Mouse (Mus musculus) stomach, embryonic 16.5 days (tissue): Measurements from ENCODE around the gene Cryaa. TPM values are rescaled to one million over a fixed set of nuclear protein-coding genes. Genes with fewer than 3 reads are reported as not detected.

Experiments used
- ATAC-seq: fragments of 200-750 bp; cut with Nextera tagmentation; 2 replicates; pipeline ENCODE4 v1.8.0; 2017; ENCODE audit warnings: moderate number of reproducible peaks, moderate TSS enrichment; ENCODE audit not compliant: insufficient read depth, low FRiP score
- H3K27ac ChIP-seq: fragments of 300-500 bp; sonication (generic); 2 replicates; pipeline ENCODE4 v1.5.1; 2014; ENCODE audit warnings: low read length
- H3K27me3 ChIP-seq: fragments of 300-500 bp; sonication (generic); 2 replicates; pipeline ENCODE4 v1.6.1; 2014; ENCODE audit warnings: low read length, control low read depth, mixed read lengths; ENCODE audit not compliant: control insufficient read depth, insufficient read depth
- H3K36me3 ChIP-seq: fragments of 300-500 bp; sonication (generic); 2 replicates; pipeline ENCODE4 v1.6.1; 2014; ENCODE audit warnings: low read length; ENCODE audit not compliant: control insufficient read depth, insufficient read depth
- H3K4me1 ChIP-seq: fragments of 300-500 bp; sonication (generic); 2 replicates; pipeline ENCODE4 v1.6.1; 2014; ENCODE audit warnings: low read length, control low read depth, mixed read lengths; ENCODE audit not compliant: control insufficient read depth, insufficient read depth
- H3K4me2 ChIP-seq: fragments of 300-500 bp; sonication (generic); 2 replicates; pipeline ENCODE4 v1.6.1; 2014; ENCODE audit warnings: low read depth, low read length, mixed read lengths
- H3K4me3 ChIP-seq: fragments of 300-500 bp; sonication (generic); replicated peaks from 2 replicates; pipeline ENCODE4 v1.5.1; 2014; ENCODE audit warnings: mild to moderate bottlenecking, low read length
- H3K9ac ChIP-seq: fragments of 300-500 bp; sonication (generic); 2 replicates; pipeline ENCODE4 v1.6.1; 2014; ENCODE audit warnings: low read length
- H3K9me3 ChIP-seq: fragments of 300-500 bp; sonication (generic); replicated peaks from 2 replicates; pipeline ENCODE4 v1.6.1; 2016; ENCODE audit warnings: low read length, control low read depth; ENCODE audit not compliant: control insufficient read depth
- WGBS: fragments of 180-500 bp; shearing (Covaris S2); extraction: QIAGEN DNeasy Blood & Tissue Kit; methylation state at CpG from one replicate; pipeline ENCODE4 v1.1.7; 2014; 5-methylcytosine and 5-hydroxymethylcytosine counted together
- polyA plus RNA-seq: library from polyadenylated mRNA; unstranded; fragments of >200 nt; fragmentation: Nextera tagmentation; extraction: Ambion mirVana; gene quantifications from 2 replicates; pipeline ENCODE4 v1.2.1, GENCODE M21; 2015

The Cryaa gene
- polyA plus RNA-seq, 1 experiment from 2014 or later: 0.13 TPM

- WGBS: 85% methylated on average over 12 of the region's 12 CpGs
- Histone ChIP-seq H3K27ac (no peak overlapping the region), H3K9ac (no peak overlapping the region), H3K4me2 (no peak overlapping the region), H3K4me1 (no peaks in the 10 kb centered on the region), H3K36me3 (no peaks in the 10 kb centered on the region), H3K9me3 (no peaks in the 10 kb centered on the region), H3K4me3 (no peak overlapping the region), H3K27me3 (no peaks in the 10 kb centered on the region)
- ATAC-seq: no peak
These were observed 5.3 kb upstream of the Cryaa start for GRCm38 (mm10) chr17:31672279-31672678.

- H3K27me3 ChIP-seq: no peaks in the 10 kb centered on the region
- H3K4me1 ChIP-seq: no peaks in the 10 kb centered on the region
- H3K9me3 ChIP-seq: no peaks in the 10 kb centered on the region
- ATAC-seq: 0 out of 2 replicates have a peak, but pooled peaks have one; percentile 34
- H3K27ac ChIP-seq: no peak overlapping the region
- no peak overlapping the region for H3K4me2 ChIP-seq
- WGBS: 66% methylated on average over 1 of the region's 1 CpGs
- H3K4me3 ChIP-seq: no peak overlapping the region
- H3K9ac ChIP-seq: no peak overlapping the region
- no peaks in the 10 kb centered on the region for H3K36me3 ChIP-seq
These were observed 3.2 kb upstream of the Cryaa start for GRCm38 (mm10) chr17:31674426-31674825.

GRCm38 (mm10) chr17:31680450-31680849, 2.8 kb downstream of the Cryaa start:
- Histone ChIP-seq H3K4me2 (no peak overlapping the region), H3K9ac (no peak overlapping the region), H3K4me3 (no peak overlapping the region), H3K9me3 (no peaks in the 10 kb centered on the region), H3K4me1 (no peaks in the 10 kb centered on the region), H3K36me3 (no peaks in the 10 kb centered on the region), H3K27ac (no peak overlapping the region), H3K27me3 (no peaks in the 10 kb centered on the region)
- WGBS: 61% methylated on average over 2 of the region's 2 CpGs
- no peak for ATAC-seq

- peaks cover 11% of the 10 kb centered on the region for H3K4me1 ChIP-seq
- WGBS: 11% methylated on average over 17 of the region's 17 CpGs
- H3K4me2 ChIP-seq: peak overlapping the region; percentile 34
- ATAC-seq: peak; percentile 73
- H3K36me3 ChIP-seq: no peaks in the 10 kb centered on the region
- H3K9me3 ChIP-seq: no peaks in the 10 kb centered on the region
- peak overlapping the region; percentile 89 for H3K27ac ChIP-seq
- no peak overlapping the region for H3K4me3 ChIP-seq
- H3K27me3 ChIP-seq: no peaks in the 10 kb centered on the region
- H3K9ac ChIP-seq: peak overlapping the region; percentile 61
These were observed 8.1 kb downstream of the Cryaa start for GRCm38 (mm10) chr17:31685514-31686224.

DNA sequence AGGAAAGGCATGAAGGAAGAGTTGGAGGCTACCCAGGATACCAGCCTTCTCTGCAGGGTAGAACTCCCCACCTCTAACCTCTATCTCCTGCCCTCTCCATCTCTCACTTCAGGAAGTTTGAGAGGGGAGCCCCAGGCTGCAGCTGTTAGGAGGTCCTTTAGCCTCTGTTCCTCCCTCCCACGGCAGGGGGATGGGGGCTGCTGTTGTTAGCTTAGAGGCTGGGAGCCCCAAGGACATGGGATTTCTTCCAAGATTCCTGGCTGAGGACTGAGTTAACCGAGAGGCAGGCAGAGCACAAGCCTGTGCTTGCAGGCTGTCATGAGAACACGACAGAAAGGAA, 8.6 kb downstream of the Cryaa start:
- 9% methylated on average over 3 of the region's 3 CpGs for WGBS
- Histone ChIP-seq H3K4me3 (no peak overlapping the region), H3K36me3 (no peaks in the 10 kb centered on the region), H3K9ac (peak overlapping the region; percentile 61), H3K4me1 (peaks cover 11% of the 10 kb centered on the region), H3K27ac (peak overlapping the region; percentile 89), H3K27me3 (no peaks in the 10 kb centered on the region), H3K9me3 (no peaks in the 10 kb centered on the region), H3K4me2 (peak overlapping the region; percentile 34; the same call in 1 of the 2 replicates)
- ATAC-seq: peak; percentile 69

- Histone ChIP-seq H3K36me3 (no peaks in the 10 kb centered on the region), H3K27ac (0 out of 2 replicates have a peak overlapping the region, but pooled peaks have one; percentile 6), H3K9me3 (no peaks in the 10 kb centered on the region), H3K9ac (no peak overlapping the region), H3K4me3 (no peak overlapping the region), H3K4me1 (peaks cover 12% of the 10 kb centered on the region), H3K27me3 (no peaks in the 10 kb centered on the region), H3K4me2 (no peak overlapping the region)
- no peak for ATAC-seq
- WGBS: 63% methylated on average over 9 of the region's 9 CpGs
These were observed 10.5 kb downstream of the Cryaa start for GRCm38 (mm10) chr17:31688112-31688511.

DNA sequence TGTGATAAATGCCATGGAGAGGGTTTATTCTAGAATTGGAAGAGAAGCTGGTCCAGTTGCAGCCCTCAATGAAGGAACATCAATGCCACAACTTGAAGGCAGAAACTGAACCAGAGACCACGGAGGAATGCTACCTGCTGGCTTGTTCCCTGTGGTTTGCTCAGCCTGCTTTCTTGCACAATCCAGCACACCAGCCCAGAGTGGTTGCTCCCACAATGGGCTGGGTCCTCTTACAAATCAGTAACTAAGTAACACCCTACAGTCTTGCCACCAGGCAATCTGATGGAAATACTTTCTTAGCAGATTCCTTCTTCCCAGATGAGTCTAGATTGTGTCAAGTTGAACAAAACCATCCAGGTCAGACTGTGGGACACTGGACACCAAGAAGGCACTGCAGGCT, 12.0 kb downstream of the Cryaa start:
- H3K27ac ChIP-seq: peak overlapping the region; percentile 52; the same call in 1 of the 2 replicates
- H3K9me3 ChIP-seq: no peaks in the 10 kb centered on the region
- 72% methylated on average over 1 of the region's 1 CpGs for WGBS
- no peak for ATAC-seq
- peaks cover 22% of the 10 kb centered on the region for H3K4me1 ChIP-seq
- no peak overlapping the region for H3K9ac ChIP-seq
- no peaks in the 10 kb centered on the region for H3K36me3 ChIP-seq
- H3K4me2 ChIP-seq: no peak overlapping the region
- no peaks in the 10 kb centered on the region for H3K27me3 ChIP-seq
- H3K4me3 ChIP-seq: no peak overlapping the region

DNA sequence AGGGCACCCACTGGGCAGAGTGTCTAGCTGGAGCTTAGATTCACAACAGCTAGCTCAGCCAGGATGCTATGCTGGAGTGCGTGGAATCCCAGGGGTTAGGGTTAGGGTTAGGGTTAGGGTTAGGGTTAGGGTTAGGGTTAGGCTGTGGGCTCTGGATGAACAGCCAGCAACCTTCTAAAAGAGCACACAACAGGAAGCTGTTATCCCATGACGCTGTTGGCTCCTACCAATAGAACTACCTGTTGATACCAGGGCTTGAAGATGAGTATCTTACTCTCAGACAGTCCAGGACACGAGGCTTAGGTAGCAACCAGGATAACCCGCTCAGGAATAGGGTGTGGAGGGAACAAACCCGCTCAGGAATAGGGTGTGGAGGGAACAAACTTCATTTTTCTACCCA, 15.3 kb downstream of the Cryaa start:
- Histone ChIP-seq H3K4me1 (peaks cover 12% of the 10 kb centered on the region), H3K9ac (no peak overlapping the region), H3K27me3 (no peaks in the 10 kb centered on the region), H3K9me3 (no peaks in the 10 kb centered on the region), H3K36me3 (no peaks in the 10 kb centered on the region), H3K27ac (no peak overlapping the region), H3K4me2 (peak overlapping the region; percentile 46; the same call in 1 of the 2 replicates), H3K4me3 (no peak overlapping the region)
- ATAC-seq: no peak
- 36% methylated on average over 5 of the region's 5 CpGs for WGBS

DNA sequence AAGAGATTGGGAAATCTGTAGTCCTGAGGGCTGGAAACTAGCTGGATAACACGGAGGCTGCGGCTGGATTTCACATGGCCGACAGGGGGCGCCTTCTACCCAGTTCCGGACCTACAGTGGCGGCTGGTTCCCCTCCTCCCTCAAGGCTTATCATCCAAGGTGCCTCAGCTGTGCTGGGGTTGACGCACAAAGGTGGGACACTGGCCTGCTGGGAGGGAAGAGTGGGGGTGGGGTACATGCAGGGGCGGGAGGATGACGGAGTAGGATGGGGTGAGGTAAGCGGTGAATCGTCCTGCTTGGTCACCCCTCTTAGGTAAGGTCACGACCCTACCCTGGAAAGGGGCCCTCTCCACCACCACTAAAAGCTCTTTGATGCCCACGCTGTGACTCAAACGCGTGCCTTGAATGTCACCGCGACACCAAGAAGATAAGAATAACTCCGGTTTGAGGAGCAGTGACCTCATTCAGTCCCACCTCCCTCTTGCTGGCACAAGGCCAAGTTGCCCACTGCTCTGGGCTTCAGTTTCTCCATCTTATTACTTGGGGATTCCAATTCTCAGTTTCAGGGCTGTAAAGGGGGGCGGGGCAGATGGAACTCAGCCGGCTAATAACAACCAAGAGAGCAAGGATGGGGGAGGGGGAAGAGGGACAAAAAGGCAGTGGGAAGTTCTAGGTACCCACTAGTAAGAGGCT, 15.9 kb downstream of the Cryaa start:
- Histone ChIP-seq H3K27ac (no peak overlapping the region; the same call in 1 of the 2 replicates), H3K27me3 (no peaks in the 10 kb centered on the region), H3K36me3 (no peaks in the 10 kb centered on the region), H3K9ac (no peak overlapping the region), H3K9me3 (no peaks in the 10 kb centered on the region), H3K4me3 (no peak overlapping the region; the same call in 1 of the 2 replicates), H3K4me1 (peaks cover 12% of the 10 kb centered on the region), H3K4me2 (peak overlapping the region; percentile 46)
- ATAC-seq: peak; percentile 73; the same call in 1 of the 2 replicates
- 5% methylated on average over 20 of the region's 20 CpGs for WGBS
